Mouse (Mus musculus): ENCODE measurements around the gene Lamc3. TPM values are rescaled to one million over a fixed set of nuclear protein-coding genes. Genes with fewer than 3 reads are reported as not detected.
A peak's percentile ranks its signal among the peaks of the same experiment; 100 is the strongest.

Lamc3 gene
- polyA plus RNA-seq, 1 experiment from 2014 or later, result 2.3 TPM

DNA sequence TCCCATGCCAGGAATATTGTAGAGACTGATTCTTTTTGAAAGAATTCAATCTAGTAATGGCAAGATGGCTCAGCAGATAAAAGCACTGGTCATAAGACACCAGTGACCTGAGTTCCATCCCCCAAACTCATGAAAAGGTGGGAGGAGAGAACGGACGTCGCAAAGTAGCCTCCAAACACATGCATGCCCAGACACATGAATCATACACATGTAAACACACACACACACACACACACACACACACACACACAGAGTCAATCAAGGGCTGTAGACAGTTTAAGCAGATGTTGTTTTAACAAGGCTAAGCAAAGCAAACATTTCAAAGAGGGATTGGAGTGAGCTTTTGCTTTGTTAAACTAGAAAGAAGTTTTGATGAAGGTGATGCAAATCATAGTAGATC is 77.1 kb downstream of the Lamc3 start:
- WGBS, result 90% methylated on average over 3 of the region's 3 CpGs
- no peak for DNase-seq (ENCODE audit: low spot score)
- Histone ChIP-seq H3K27ac (replicated peaks) (no peak overlapping the region), H3K9me3 (no peaks in the 10 kb centered on the region), H3K4me3 (no peak overlapping the region), H3K27me3 (replicated peaks; ENCODE audit: low read depth, poor library complexity, severe bottlenecking) (no peaks in the 10 kb centered on the region), H3K4me1 (peaks cover 24% of the 10 kb centered on the region), H3K36me3 (replicated peaks) (peaks cover 94% of the 10 kb centered on the region)

GRCm38 (mm10) chr2:31965110-31965509 is 78.0 kb downstream of the Lamc3 start:
- H3K9me3 ChIP-seq, result no peaks in the 10 kb centered on the region
- peaks cover 24% of the 10 kb centered on the region for H3K4me1 ChIP-seq
- DNase-seq (ENCODE audit: low spot score), result peak; percentile 38
- no peak overlapping the region for H3K27ac ChIP-seq (replicated peaks)
- H3K27me3 ChIP-seq (replicated peaks; ENCODE audit: low read depth, poor library complexity, severe bottlenecking), result no peaks in the 10 kb centered on the region
- no peak overlapping the region for H3K4me3 ChIP-seq
- H3K36me3 ChIP-seq (replicated peaks), result peaks cover 94% of the 10 kb centered on the region

DNA sequence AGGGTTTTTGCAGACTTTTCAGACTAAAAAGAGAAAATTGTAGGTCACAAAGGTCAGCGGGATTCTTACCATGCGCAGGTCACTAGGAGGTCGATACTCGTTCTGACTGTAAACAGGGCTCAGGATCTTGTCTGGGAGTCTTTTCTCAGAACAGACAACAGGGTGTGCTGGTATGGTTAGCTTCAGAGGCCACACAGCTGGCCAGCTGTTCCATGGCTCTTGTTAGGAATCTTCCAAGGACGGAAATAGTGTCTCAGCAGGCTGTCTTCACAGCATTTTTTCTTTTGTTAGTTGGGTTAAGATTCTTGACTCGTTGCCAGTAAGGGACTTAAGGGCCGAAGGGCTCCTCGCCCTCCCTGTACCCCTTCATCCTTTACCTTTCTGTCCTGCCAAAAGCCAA is 79.7 kb downstream of the Lamc3 start:
- Histone ChIP-seq H3K4me3 (no peak overlapping the region), H3K9me3 (no peaks in the 10 kb centered on the region), H3K4me1 (peaks cover 13% of the 10 kb centered on the region), H3K27me3 (replicated peaks; ENCODE audit: low read depth, poor library complexity, severe bottlenecking) (no peaks in the 10 kb centered on the region), H3K27ac (replicated peaks) (no peak overlapping the region), H3K36me3 (replicated peaks) (peaks cover 94% of the 10 kb centered on the region)
- 80% methylated on average over 8 of the region's 8 CpGs for WGBS
- no peak for DNase-seq (ENCODE audit: low spot score)

DNA sequence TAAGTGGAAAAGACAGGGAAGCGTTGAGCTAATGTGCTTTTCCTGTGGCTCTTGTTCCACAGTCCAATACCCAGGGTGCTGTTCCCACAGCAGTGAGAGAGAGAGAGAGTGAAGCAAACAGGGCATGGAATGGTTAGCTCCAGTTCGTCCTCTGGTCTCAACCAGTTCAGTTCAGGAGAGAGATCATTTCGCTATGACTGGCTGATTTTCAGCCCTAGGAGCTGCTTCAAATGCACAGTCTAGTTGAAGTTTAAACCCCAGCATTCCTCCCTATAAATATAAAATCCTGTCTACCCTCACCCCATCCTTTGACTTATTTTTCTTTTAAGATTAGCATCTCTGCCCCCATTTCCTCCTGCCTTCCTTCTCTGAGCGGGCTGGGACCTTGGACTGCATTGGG is 85.5 kb downstream of the Lamc3 start:
- DNase-seq (ENCODE audit: low spot score), result no peak
- no peak overlapping the region for H3K4me3 ChIP-seq
- no peaks in the 10 kb centered on the region for H3K9me3 ChIP-seq
- no peaks in the 10 kb centered on the region for H3K27me3 ChIP-seq (replicated peaks; ENCODE audit: low read depth, poor library complexity, severe bottlenecking)
- peaks cover 16% of the 10 kb centered on the region for H3K4me1 ChIP-seq
- no peak overlapping the region for H3K27ac ChIP-seq (replicated peaks)
- peaks cover 70% of the 10 kb centered on the region for H3K36me3 ChIP-seq (replicated peaks)
- 92% methylated on average over 4 of the region's 4 CpGs for WGBS

DNA sequence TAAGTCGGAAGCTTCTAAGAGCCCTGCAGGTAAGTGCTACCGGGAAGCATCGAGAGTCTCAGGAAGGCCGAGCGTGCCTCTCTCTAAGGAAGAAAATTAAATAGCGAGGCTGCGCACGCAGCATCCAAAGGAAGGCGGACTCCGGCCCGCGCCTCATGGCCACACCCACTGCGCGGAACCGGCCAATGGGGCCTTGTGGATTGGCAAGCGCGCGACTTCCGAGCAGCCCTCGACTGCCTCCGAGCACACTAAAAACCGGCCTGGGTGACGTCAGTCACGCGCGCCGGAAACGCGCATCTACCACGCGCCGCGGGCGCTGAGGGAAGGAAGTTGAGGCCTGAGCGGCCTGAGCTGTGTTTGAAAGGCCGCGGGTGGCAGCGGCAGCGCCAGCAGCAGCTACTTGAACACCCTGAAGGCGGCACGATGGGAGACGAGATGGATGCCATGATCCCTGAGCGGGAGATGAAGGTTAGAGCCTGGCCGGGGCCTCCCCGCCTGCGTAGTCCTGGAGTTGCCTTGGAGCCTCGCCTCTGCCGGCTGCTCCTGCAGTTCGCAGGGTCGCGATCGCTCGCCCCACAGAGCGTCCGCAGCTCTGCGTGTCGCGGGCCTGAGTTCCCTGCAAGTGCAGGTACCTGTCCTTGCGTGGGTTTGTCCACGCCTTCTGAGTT is 87.2 kb downstream of the Lamc3 start, which contains the start of gene Nup214:
Gene Nup214 (plus strand): TSS at position 296 of the 668 bp plus-strand sequence.
- peak within 1 kb of the TSS; percentile 86 for H3K4me3 ChIP-seq
- under 1% methylated on average over 60 of the region's 60 CpGs for WGBS
- peaks cover 70% of the 10 kb centered on the region for H3K36me3 ChIP-seq (replicated peaks)
- H3K9me3 ChIP-seq, result no peaks in the 10 kb centered on the region
- peak within 1 kb of the TSS; percentile 91 for H3K27ac ChIP-seq (replicated peaks)
- DNase-seq (ENCODE audit: low spot score), result peak; percentile 100
- H3K27me3 ChIP-seq (replicated peaks; ENCODE audit: low read depth, poor library complexity, severe bottlenecking), result no peaks in the 10 kb centered on the region
- H3K4me1 ChIP-seq, result peaks cover 16% of the 10 kb centered on the region

- Histone ChIP-seq H3K4me3 (peak overlapping the region; percentile 86), H3K27ac (replicated peaks) (peak overlapping the region; percentile 91), H3K27me3 (replicated peaks; ENCODE audit: low read depth, poor library complexity, severe bottlenecking) (no peaks in the 10 kb centered on the region), H3K36me3 (replicated peaks) (peaks cover 70% of the 10 kb centered on the region), H3K9me3 (no peaks in the 10 kb centered on the region), H3K4me1 (peaks cover 16% of the 10 kb centered on the region)
- 11% methylated on average over 13 of the region's 13 CpGs for WGBS
- no peak for DNase-seq (ENCODE audit: low spot score)
Measured at GRCm38 (mm10) chr2:31974809-31975371, 87.8 kb downstream of the Lamc3 start.

- no peaks in the 10 kb centered on the region for H3K9me3 ChIP-seq
- WGBS, result 93% methylated on average over 1 of the region's 1 CpGs
- H3K27ac ChIP-seq (replicated peaks), result no peak overlapping the region
- H3K4me1 ChIP-seq, result no peaks in the 10 kb centered on the region
- peaks cover 100% of the 10 kb centered on the region for H3K36me3 ChIP-seq (replicated peaks)
- no peak overlapping the region for H3K4me3 ChIP-seq
- H3K27me3 ChIP-seq (replicated peaks; ENCODE audit: low read depth, poor library complexity, severe bottlenecking), result no peaks in the 10 kb centered on the region
- no peak for DNase-seq (ENCODE audit: low spot score)
Measured at GRCm38 (mm10) chr2:31987774-31988173, 100.7 kb downstream of the Lamc3 start.

DNA sequence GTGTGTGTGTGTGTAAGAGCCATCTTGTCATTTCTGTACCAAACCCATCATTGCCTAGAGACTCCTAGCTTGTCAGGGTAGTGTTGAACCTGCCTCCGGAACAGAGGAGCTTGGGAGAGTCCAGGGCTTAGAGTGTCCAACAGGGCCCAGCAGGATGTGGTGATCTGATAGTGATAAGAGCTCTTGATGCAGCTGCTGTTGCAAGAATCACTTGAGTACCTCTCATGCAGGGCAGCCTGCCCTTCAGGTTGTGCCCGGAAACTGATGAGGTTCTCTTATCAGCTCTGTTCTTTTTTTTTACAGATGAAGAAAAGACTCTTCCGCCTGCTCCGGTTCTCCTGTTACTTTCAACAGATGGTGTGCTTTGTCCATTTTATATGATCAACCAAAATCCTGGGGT is 103.9 kb downstream of the Lamc3 start:
- no peak overlapping the region for H3K4me3 ChIP-seq
- H3K4me1 ChIP-seq, result no peaks in the 10 kb centered on the region
- WGBS, result 90% methylated on average over 4 of the region's 4 CpGs
- no peaks in the 10 kb centered on the region for H3K9me3 ChIP-seq
- no peaks in the 10 kb centered on the region for H3K27me3 ChIP-seq (replicated peaks; ENCODE audit: low read depth, poor library complexity, severe bottlenecking)
- peaks cover 99% of the 10 kb centered on the region for H3K36me3 ChIP-seq (replicated peaks)
- no peak for DNase-seq (ENCODE audit: low spot score)
- no peak overlapping the region for H3K27ac ChIP-seq (replicated peaks)

GRCm38 (mm10) chr2:31994896-31995295 is 107.8 kb downstream of the Lamc3 start:
- no peak overlapping the region for H3K4me3 ChIP-seq
- H3K36me3 ChIP-seq (replicated peaks), result peaks cover 99% of the 10 kb centered on the region
- 93% methylated on average over 9 of the region's 9 CpGs for WGBS
- no peaks in the 10 kb centered on the region for H3K9me3 ChIP-seq
- H3K27me3 ChIP-seq (replicated peaks; ENCODE audit: low read depth, poor library complexity, severe bottlenecking), result no peaks in the 10 kb centered on the region
- no peak for DNase-seq (ENCODE audit: low spot score)
- no peak overlapping the region for H3K27ac ChIP-seq (replicated peaks)
- no peaks in the 10 kb centered on the region for H3K4me1 ChIP-seq

DNA sequence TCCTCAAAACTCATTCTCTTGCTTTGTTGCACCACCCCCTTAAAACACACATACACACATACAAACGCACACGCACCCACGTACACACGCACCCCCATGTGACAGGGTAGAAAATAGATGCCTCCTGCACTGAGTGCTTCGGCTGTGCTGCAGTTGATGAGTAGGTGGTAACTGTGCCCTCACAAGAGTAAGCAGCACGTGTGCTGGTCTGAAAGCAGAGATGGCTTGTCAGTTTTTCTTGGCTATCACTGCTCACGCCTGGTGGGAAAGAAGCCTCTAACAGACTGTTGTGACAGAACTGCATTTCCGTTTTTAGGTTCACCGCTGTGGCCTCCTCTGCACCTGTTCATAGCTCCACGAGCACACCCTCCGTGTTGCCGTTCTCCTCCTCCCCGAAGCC is 109.0 kb downstream of the Lamc3 start:
- no peak overlapping the region for H3K4me3 ChIP-seq
- 95% methylated on average over 13 of the region's 13 CpGs for WGBS
- no peak for DNase-seq (ENCODE audit: low spot score)
- H3K27ac ChIP-seq (replicated peaks), result no peak overlapping the region
- no peaks in the 10 kb centered on the region for H3K9me3 ChIP-seq
- H3K36me3 ChIP-seq (replicated peaks), result peaks cover 99% of the 10 kb centered on the region
- no peaks in the 10 kb centered on the region for H3K4me1 ChIP-seq
- no peaks in the 10 kb centered on the region for H3K27me3 ChIP-seq (replicated peaks; ENCODE audit: low read depth, poor library complexity, severe bottlenecking)

Other genes starting within 250 kb of the Lamc3 start
- gene Prdm12, start 247.3 kb upstream of the Lamc3 start, polyA plus RNA-seq (2016; fragmentation: Nextera tagmentation; extraction: Ambion mirVana), result 6.9 and 7.2 TPM in 2 replicates
- 107 and 112 TPM in 2 replicates for gene Exosc2, start 216.6 kb upstream of the Lamc3 start, polyA plus RNA-seq (2016; fragmentation: Nextera tagmentation; extraction: Ambion mirVana)
- 62.8 and 64.8 TPM in 2 replicates for gene Abl1, start 198.9 kb upstream of the Lamc3 start, polyA plus RNA-seq (2016; fragmentation: Nextera tagmentation; extraction: Ambion mirVana)
- gene Qrfp, start 76.7 kb upstream of the Lamc3 start, polyA plus RNA-seq (2016; fragmentation: Nextera tagmentation; extraction: Ambion mirVana), result 0.19 and 0.20 TPM in 2 replicates
- gene Fibcd1, start 41.3 kb upstream of the Lamc3 start, polyA plus RNA-seq (2016; fragmentation: Nextera tagmentation; extraction: Ambion mirVana), result 0.17 and 0.35 TPM in 2 replicates
- 89.0 and 93.2 TPM in 2 replicates for gene Aif1l, start 62.8 kb downstream of the Lamc3 start, polyA plus RNA-seq (2016; fragmentation: Nextera tagmentation; extraction: Ambion mirVana)
- 120 and 121 TPM in 2 replicates for gene Nup214, start 87.1 kb downstream of the Lamc3 start, polyA plus RNA-seq (2016; fragmentation: Nextera tagmentation; extraction: Ambion mirVana)
- gene Fam78a, start 197.6 kb downstream of the Lamc3 start, polyA plus RNA-seq (2016; fragmentation: Nextera tagmentation; extraction: Ambion mirVana), result 1.8 and 2.2 TPM in 2 replicates
- 4.7 and 5.7 TPM in 2 replicates for gene Plpp7, start 208.2 kb downstream of the Lamc3 start, polyA plus RNA-seq (2016; fragmentation: Nextera tagmentation; extraction: Ambion mirVana)